Mouse (Mus musculus): Measurements from ENCODE around the gene Ear10.
"Not testable (repeated sequence)": the region's sequence is repeated elsewhere in the genome, so short reads cannot be mapped to it uniquely, and the experiment has no call there.

The Ear10 gene

GRCm38 (mm10) chr14:43923459-43923858, at the start of gene Ear10:
Ear10 (minus strand) TSS chr14:43923559.
- DNase-seq (ENCODE audit: extremely low spot score, low read depth, low spot score), result not testable (repeated sequence)

GRCm38 (mm10) chr14:43956769-43957168, 33.4 kb upstream of the Ear10 start, which contains the start of gene Ang5:
Ang5 (plus strand) TSS chr14:43957069.
- not testable (repeated sequence) for DNase-seq (ENCODE audit: extremely low spot score, low read depth, low spot score)

- not testable (repeated sequence) for DNase-seq (ENCODE audit: extremely low spot score, low read depth, low spot score)
Measured at GRCm38 (mm10) chr14:43955074-43955473, 31.7 kb upstream of the Ear10 start.

GRCm38 (mm10) chr14:43953382-43953781, 30.0 kb upstream of the Ear10 start:
- not testable (repeated sequence) for DNase-seq (ENCODE audit: extremely low spot score, low read depth, low spot score)

GRCm38 (mm10) chr14:43933399-43933798, 10.0 kb upstream of the Ear10 start:
- DNase-seq (ENCODE audit: extremely low spot score, low read depth, low spot score), result not testable (repeated sequence)

- not testable (repeated sequence) for DNase-seq (ENCODE audit: extremely low spot score, low read depth, low spot score)
Measured at GRCm38 (mm10) chr14:43932991-43933390, 9.6 kb upstream of the Ear10 start.

- not testable (repeated sequence) for DNase-seq (ENCODE audit: extremely low spot score, low read depth, low spot score)
Measured at GRCm38 (mm10) chr14:43925404-43925950, 2.1 kb upstream of the Ear10 start.

- not testable (repeated sequence) for DNase-seq (ENCODE audit: extremely low spot score, low read depth, low spot score)
Measured at GRCm38 (mm10) chr14:43924688-43925403, 1.5 kb upstream of the Ear10 start, which contains the start of gene Gm8113. Gm8113 (plus strand) TSS chr14:43925390.

GRCm38 (mm10) chr14:43918214-43918613, 5.1 kb downstream of the Ear10 start:
- DNase-seq (ENCODE audit: extremely low spot score, low read depth, low spot score), result not testable (repeated sequence)

GRCm38 (mm10) chr14:43898577-43898976, 24.8 kb downstream of the Ear10 start:
- DNase-seq (ENCODE audit: extremely low spot score, low read depth, low spot score), result not testable (repeated sequence)

- DNase-seq (ENCODE audit: extremely low spot score, low read depth, low spot score), result not testable (repeated sequence)
Measured at GRCm38 (mm10) chr14:43895357-43895756, 28.0 kb downstream of the Ear10 start.

GRCm38 (mm10) chr14:43891288-43891687, 32.1 kb downstream of the Ear10 start:
- DNase-seq (ENCODE audit: extremely low spot score, low read depth, low spot score), result not testable (repeated sequence)

- not testable (repeated sequence) for DNase-seq (ENCODE audit: extremely low spot score, low read depth, low spot score)
Measured at GRCm38 (mm10) chr14:43886235-43886634, 37.1 kb downstream of the Ear10 start.

- not testable (repeated sequence) for DNase-seq (ENCODE audit: extremely low spot score, low read depth, low spot score)
Measured at GRCm38 (mm10) chr14:43879966-43880545, 43.3 kb downstream of the Ear10 start.

- DNase-seq (ENCODE audit: extremely low spot score, low read depth, low spot score), result not testable (repeated sequence)
Measured at GRCm38 (mm10) chr14:43877789-43878188, 45.6 kb downstream of the Ear10 start.

GRCm38 (mm10) chr14:43875417-43875816, 47.9 kb downstream of the Ear10 start, which contains the start of gene Ear1:
Ear1 (minus strand) TSS chr14:43875517.
- DNase-seq (ENCODE audit: extremely low spot score, low read depth, low spot score), result not testable (repeated sequence)

GRCm38 (mm10) chr14:43874862-43875261, 48.5 kb downstream of the Ear10 start:
- not testable (repeated sequence) for DNase-seq (ENCODE audit: extremely low spot score, low read depth, low spot score)
